Mouse (Mus musculus): ENCODE results near the gene Col25a1. TPM values are rescaled to one million over a fixed set of nuclear protein-coding genes. Genes with fewer than 3 reads are reported as not detected.

Col25a1 gene
- polyA plus RNA-seq, 1 experiment from 2014 or later = 0.59 TPM

- TF ChIP-seq CTCF (IDR thresholded peaks at IDR 0.05; ENCODE audit: low read depth) = no peak
Measured at GRCm38 (mm10) chr3:130440689-130441088, 309.4 kb downstream of the Col25a1 start.

GRCm38 (mm10) chr3:130443842-130444627 lies 312.7 kb downstream of the Col25a1 start:
- no peaks in the 10 kb centered on the region for H3K27me3 ChIP-seq (replicated peaks; ENCODE audit: control insufficient read depth, insufficient read depth, low read length)
- H3K4me3 ChIP-seq (ENCODE audit: low read depth, low read length) = no peak overlapping the region
- H3K27ac ChIP-seq (ENCODE audit: low read depth, low read length) = no peak overlapping the region
- WGBS = 67% methylated on average over 13 of the region's 13 CpGs
- no peaks in the 10 kb centered on the region for H3K4me1 ChIP-seq (replicated peaks; ENCODE audit: control insufficient read depth, insufficient read depth, low read length)
- H3K36me3 ChIP-seq (ENCODE audit: control insufficient read depth, insufficient read depth) = no peaks in the 10 kb centered on the region
- H3K9me3 ChIP-seq (ENCODE audit: control insufficient read depth) = no peaks in the 10 kb centered on the region
- no peak for ATAC-seq
- no peak overlapping the region for H3K4me2 ChIP-seq (replicated peaks; ENCODE audit: low read depth)
- TF ChIP-seq CTCF (IDR thresholded peaks at IDR 0.05; ENCODE audit: low read depth) = no peak
- no peak overlapping the region for H3K9ac ChIP-seq (ENCODE audit: low read depth, low read length)

More at GRCm38 (mm10) chr3:130440689-130441088, 309.4 kb downstream of the Col25a1 start:
- Histone ChIP-seq H3K4me1 (replicated peaks; ENCODE audit: control insufficient read depth, insufficient read depth, low read length) (no peaks in the 10 kb centered on the region), H3K4me2 (replicated peaks; ENCODE audit: low read depth) (no peak overlapping the region), H3K36me3 (ENCODE audit: control insufficient read depth, insufficient read depth) (no peaks in the 10 kb centered on the region), H3K27me3 (replicated peaks; ENCODE audit: control insufficient read depth, insufficient read depth, low read length) (no peaks in the 10 kb centered on the region), H3K9ac (ENCODE audit: low read depth, low read length) (no peak overlapping the region), H3K4me3 (ENCODE audit: low read depth, low read length) (no peak overlapping the region), H3K9me3 (ENCODE audit: control insufficient read depth) (no peaks in the 10 kb centered on the region), H3K27ac (ENCODE audit: low read depth, low read length) (no peak overlapping the region)
- ATAC-seq = no peak
- 50% methylated on average over 12 of the region's 12 CpGs for WGBS

GRCm38 (mm10) chr3:130449864-130450263 lies 318.6 kb downstream of the Col25a1 start:
- Histone ChIP-seq H3K9ac (ENCODE audit: low read depth, low read length) (no peak overlapping the region), H3K36me3 (ENCODE audit: control insufficient read depth, insufficient read depth) (no peaks in the 10 kb centered on the region), H3K4me3 (ENCODE audit: low read depth, low read length) (no peak overlapping the region), H3K27me3 (replicated peaks; ENCODE audit: control insufficient read depth, insufficient read depth, low read length) (no peaks in the 10 kb centered on the region), H3K4me2 (replicated peaks; ENCODE audit: low read depth) (no peak overlapping the region), H3K9me3 (ENCODE audit: control insufficient read depth) (no peaks in the 10 kb centered on the region), H3K4me1 (replicated peaks; ENCODE audit: control insufficient read depth, insufficient read depth, low read length) (no peaks in the 10 kb centered on the region), H3K27ac (ENCODE audit: low read depth, low read length) (no peak overlapping the region)
- TF ChIP-seq CTCF (IDR thresholded peaks at IDR 0.05; ENCODE audit: low read depth) = no peak
- ATAC-seq = no peak
- 88% methylated on average over 7 of the region's 7 CpGs for WGBS

GRCm38 (mm10) chr3:130465371-130465770 lies 334.1 kb downstream of the Col25a1 start:
- no peak for TF ChIP-seq CTCF (IDR thresholded peaks at IDR 0.05; ENCODE audit: low read depth)
- H3K27ac ChIP-seq (ENCODE audit: low read depth, low read length) = no peak overlapping the region
- no peaks in the 10 kb centered on the region for H3K4me1 ChIP-seq (replicated peaks; ENCODE audit: control insufficient read depth, insufficient read depth, low read length)
- ATAC-seq = no peak
- H3K4me2 ChIP-seq (replicated peaks; ENCODE audit: low read depth) = no peak overlapping the region
- no peak overlapping the region for H3K4me3 ChIP-seq (ENCODE audit: low read depth, low read length)
- H3K36me3 ChIP-seq (ENCODE audit: control insufficient read depth, insufficient read depth) = no peaks in the 10 kb centered on the region
- no peaks in the 10 kb centered on the region for H3K27me3 ChIP-seq (replicated peaks; ENCODE audit: control insufficient read depth, insufficient read depth, low read length)
- no peak overlapping the region for H3K9ac ChIP-seq (ENCODE audit: low read depth, low read length)
- whole genome bisulfite sequencing = 74% methylated on average over 5 of the region's 5 CpGs
- H3K9me3 ChIP-seq (ENCODE audit: control insufficient read depth) = no peaks in the 10 kb centered on the region

- H3K9ac ChIP-seq (ENCODE audit: low read depth, low read length) = no peak overlapping the region
- H3K4me3 ChIP-seq (ENCODE audit: low read depth, low read length) = no peak overlapping the region
- 19% methylated on average over 4 of the region's 4 CpGs for WGBS
- no peaks in the 10 kb centered on the region for H3K9me3 ChIP-seq (ENCODE audit: control insufficient read depth)
- TF ChIP-seq CTCF (IDR thresholded peaks at IDR 0.05; ENCODE audit: low read depth) = no peak
- ATAC-seq = no peak
- no peaks in the 10 kb centered on the region for H3K27me3 ChIP-seq (replicated peaks; ENCODE audit: control insufficient read depth, insufficient read depth, low read length)
- H3K4me2 ChIP-seq (replicated peaks; ENCODE audit: low read depth) = no peak overlapping the region
- H3K27ac ChIP-seq (ENCODE audit: low read depth, low read length) = no peak overlapping the region
- no peaks in the 10 kb centered on the region for H3K36me3 ChIP-seq (ENCODE audit: control insufficient read depth, insufficient read depth)
- no peaks in the 10 kb centered on the region for H3K4me1 ChIP-seq (replicated peaks; ENCODE audit: control insufficient read depth, insufficient read depth, low read length)
Measured at GRCm38 (mm10) chr3:130473211-130473768, 342.0 kb downstream of the Col25a1 start.

GRCm38 (mm10) chr3:130473970-130474369 lies 342.7 kb downstream of the Col25a1 start:
- H3K27ac ChIP-seq (ENCODE audit: low read depth, low read length) = no peak overlapping the region
- no peak for TF ChIP-seq CTCF (IDR thresholded peaks at IDR 0.05; ENCODE audit: low read depth)
- H3K36me3 ChIP-seq (ENCODE audit: control insufficient read depth, insufficient read depth) = no peaks in the 10 kb centered on the region
- no peaks in the 10 kb centered on the region for H3K4me1 ChIP-seq (replicated peaks; ENCODE audit: control insufficient read depth, insufficient read depth, low read length)
- no peak overlapping the region for H3K4me2 ChIP-seq (replicated peaks; ENCODE audit: low read depth)
- H3K9ac ChIP-seq (ENCODE audit: low read depth, low read length) = no peak overlapping the region
- H3K9me3 ChIP-seq (ENCODE audit: control insufficient read depth) = no peaks in the 10 kb centered on the region
- no peak for ATAC-seq
- no peaks in the 10 kb centered on the region for H3K27me3 ChIP-seq (replicated peaks; ENCODE audit: control insufficient read depth, insufficient read depth, low read length)
- WGBS = 33% methylated on average over 7 of the region's 7 CpGs
- no peak overlapping the region for H3K4me3 ChIP-seq (ENCODE audit: low read depth, low read length)

All from intestine, postnatal 0 days (tissue).